Mouse (Mus musculus) C2C12 (cell line): Measurements from ENCODE around the gene Pnck. TPM values are rescaled to one million over a fixed set of nuclear protein-coding genes. Genes with fewer than 3 reads are reported as not detected.
A peak's percentile ranks its signal among the peaks of the same experiment; 100 is the strongest.

ENCODE experiments used
- H3K27me3 ChIP-seq: one replicate; pipeline ENCODE4 v1.6.1; 2011; ENCODE audit not compliant: control insufficient read depth, insufficient read depth, insufficient read length
- H3K36me3 ChIP-seq: one replicate; pipeline ENCODE4 v1.6.1; 2011; ENCODE audit not compliant: control insufficient read depth, insufficient read depth
- H3K4me3 ChIP-seq: one replicate; pipeline ENCODE4 v1.5.1; 2011; ENCODE audit warnings: mild to moderate bottlenecking, control low read depth; ENCODE audit not compliant: poor library complexity, insufficient read depth, severe bottlenecking
- H3K79me2 ChIP-seq: one replicate; pipeline ENCODE4 v1.6.1; 2011; ENCODE audit not compliant: control insufficient read depth, insufficient read depth
- H3K79me3 ChIP-seq: one replicate; pipeline ENCODE4 v1.6.1; 2011; ENCODE audit warnings: low read depth, control low read depth
- H3ac ChIP-seq: one replicate; pipeline ENCODE3; 2011; ENCODE audit warnings: low read depth; ENCODE audit not compliant: control insufficient read depth, insufficient read length
- CEBPB ChIP-seq: IDR thresholded peaks from one replicate; pipeline ENCODE4 v1.6.1; 2011; ENCODE audit warnings: low read depth, mild to moderate bottlenecking, control low read depth, moderate library complexity
- CTCF ChIP-seq: IDR thresholded peaks from one replicate; pipeline ENCODE4 v1.5.1; 2011; ENCODE audit not compliant: control insufficient read depth, insufficient read depth, insufficient read length
- FOSL1 ChIP-seq: IDR thresholded peaks from one replicate; pipeline ENCODE4 v1.8.0; 2011; ENCODE audit warnings: mild to moderate bottlenecking, low read length; ENCODE audit not compliant: poor library complexity, insufficient read depth, severe bottlenecking
- MAX ChIP-seq: IDR thresholded peaks from one replicate; pipeline ENCODE4 v1.6.1; 2011; ENCODE audit warnings: mild to moderate bottlenecking, control low read depth
- MYOD1 ChIP-seq: IDR thresholded peaks from one replicate; pipeline ENCODE4 v1.6.1; 2011; ENCODE audit warnings: low read depth; ENCODE audit not compliant: control insufficient read depth, insufficient read length
- MYOG ChIP-seq: IDR thresholded peaks from one replicate; pipeline ENCODE4 v1.6.1; 2011; ENCODE audit not compliant: control insufficient read depth, insufficient read length; ENCODE audit errors: extremely low read depth
- USF1 ChIP-seq: IDR thresholded peaks from one replicate; pipeline ENCODE4 v1.6.1; 2011; ENCODE audit warnings: low read depth, mild to moderate bottlenecking, control low read depth, moderate library complexity
- polyA plus RNA-seq: library from polyadenylated mRNA; unstranded; fragments of >200 nt; fragmentation: generic; extraction: Trizol; gene quantifications from one replicate; pipeline ENCODE4 v1.2.1, GENCODE M21; 2012; ENCODE audit warnings: missing spikeins

The Pnck gene
- polyA plus RNA-seq, 1 experiment: 0.06 TPM

DNA sequence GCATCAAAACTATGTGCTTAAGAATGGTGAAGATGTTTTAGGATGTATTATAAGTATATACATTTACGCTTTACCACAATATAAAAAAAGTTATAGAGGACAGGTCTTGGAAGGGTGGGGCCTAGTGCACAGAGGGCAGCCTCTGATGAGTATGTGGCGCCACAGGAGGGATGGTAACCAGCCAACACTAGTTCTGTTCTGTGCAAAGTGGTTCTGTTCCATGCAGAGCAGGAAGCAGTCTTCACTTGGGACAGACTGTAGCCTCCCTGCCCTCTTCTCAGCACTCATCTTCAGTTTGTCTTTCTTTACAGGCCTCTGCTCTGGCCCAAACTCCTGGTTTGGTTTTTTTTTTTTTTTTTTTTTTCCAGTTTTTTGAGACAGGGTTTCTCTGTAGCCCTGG lies 24.2 kb upstream of the Pnck start:
- TF ChIP-seq MYOG (no peak), MYOD1 (no peak), USF1 (no peak), MAX (no peak), CEBPB (no peak), FOSL1 (no peak), CTCF (no peak)
- Histone ChIP-seq H3ac (no peak overlapping the region), H3K79me2 (no peaks in the 10 kb centered on the region), H3K36me3 (peaks cover 14% of the 10 kb centered on the region), H3K27me3 (no peaks in the 10 kb centered on the region), H3K79me3 (no peaks in the 10 kb centered on the region), H3K4me3 (no peak overlapping the region)

GRCm38 (mm10) chrX:73676668-73677067 lies 16.8 kb upstream of the Pnck start:
- no peak for TF ChIP-seq CTCF
- no peak for TF ChIP-seq MYOG
- TF ChIP-seq MAX: no peak
- TF ChIP-seq CEBPB: no peak
- no peak for TF ChIP-seq FOSL1
- no peak for TF ChIP-seq MYOD1
- no peak for TF ChIP-seq USF1
- Histone ChIP-seq H3K79me2 (peaks cover 29% of the 10 kb centered on the region), H3K4me3 (no peak overlapping the region), H3K36me3 (peaks cover 9% of the 10 kb centered on the region), H3K79me3 (peaks cover 16% of the 10 kb centered on the region), H3K27me3 (no peaks in the 10 kb centered on the region), H3ac (no peak overlapping the region)

DNA sequence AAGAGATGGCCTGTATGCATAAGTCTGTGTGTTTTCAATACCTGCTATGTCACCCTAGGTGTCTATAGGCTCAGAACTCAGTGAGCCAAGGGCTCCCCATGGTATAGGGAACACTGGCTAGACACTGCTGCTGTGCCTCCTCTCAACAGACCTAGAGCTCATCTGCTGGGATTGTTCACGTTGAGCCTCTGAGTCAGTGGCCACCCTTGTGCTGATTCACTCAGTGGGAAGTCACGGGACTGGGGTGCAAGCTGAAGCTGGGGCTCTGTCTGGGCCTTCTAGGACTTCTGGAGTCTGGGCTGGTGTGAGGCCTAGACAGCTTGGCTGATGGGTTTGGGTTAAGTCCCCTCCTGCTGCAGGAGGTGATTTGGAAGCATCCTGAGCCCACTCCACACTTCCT lies 15.3 kb upstream of the Pnck start:
- H3K27me3 ChIP-seq: no peaks in the 10 kb centered on the region

DNA sequence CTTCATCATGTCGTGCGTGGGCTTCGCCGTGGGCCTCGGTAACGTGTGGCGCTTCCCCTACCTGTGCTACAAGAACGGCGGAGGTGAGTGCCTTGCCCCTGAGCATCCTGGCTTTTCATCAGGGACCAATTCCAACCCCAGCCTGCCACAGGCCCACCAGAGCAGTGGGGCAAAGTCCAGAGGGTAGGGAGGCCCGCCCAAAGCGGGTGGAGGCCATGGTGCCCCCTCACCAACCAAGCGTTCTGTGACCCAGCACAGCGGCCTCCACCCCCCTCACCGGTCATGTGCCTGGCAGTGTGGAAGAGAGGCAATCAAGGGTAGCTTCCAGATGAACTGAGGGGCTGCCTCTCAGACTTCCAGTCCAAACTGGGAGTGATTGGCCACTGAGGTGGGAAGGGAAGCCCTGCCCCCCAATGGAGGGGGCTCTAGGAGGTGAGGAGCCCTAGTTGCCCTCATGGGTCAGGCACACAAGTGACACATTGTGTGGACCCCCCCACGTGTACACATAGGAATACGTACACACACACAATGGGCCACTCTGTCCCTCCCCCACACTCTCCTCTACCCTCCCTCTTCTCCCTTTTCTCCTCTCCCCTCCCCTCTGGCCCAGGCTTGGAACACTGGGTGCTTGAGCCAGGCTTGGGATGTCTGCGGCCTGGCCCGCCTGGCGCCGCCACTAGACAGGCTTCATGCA lies 14.2 kb upstream of the Pnck start:
- Histone ChIP-seq H3K27me3 (no peaks in the 10 kb centered on the region), H3K36me3 (peaks cover 3% of the 10 kb centered on the region), H3ac (peak overlapping the region; percentile 57), H3K79me3 (peaks cover 16% of the 10 kb centered on the region), H3K79me2 (peaks cover 29% of the 10 kb centered on the region), H3K4me3 (peak overlapping the region; percentile 44)
- TF ChIP-seq FOSL1 (no peak), MYOD1 (no peak), MYOG (no peak), MAX (no peak), USF1 (no peak), CTCF (no peak), CEBPB (no peak)

More for the DNA sequence above, 15.3 kb upstream of the Pnck start:
- TF ChIP-seq MYOG (no peak), MAX (no peak), FOSL1 (no peak), USF1 (peak; percentile 24)
- Histone ChIP-seq H3K4me3 (no peak overlapping the region), H3ac (peak overlapping the region; percentile 57), H3K36me3 (peaks cover 5% of the 10 kb centered on the region), H3K79me3 (peaks cover 16% of the 10 kb centered on the region), H3K79me2 (peaks cover 29% of the 10 kb centered on the region)

- no peaks in the 10 kb centered on the region for H3K36me3 ChIP-seq
- H3K79me3 ChIP-seq: peaks cover 16% of the 10 kb centered on the region
- peak overlapping the region; percentile 57 for H3ac ChIP-seq
- TF ChIP-seq USF1 (no peak), FOSL1 (no peak), CTCF (no peak), MYOD1 (no peak), MYOG (no peak), CEBPB (no peak), MAX (no peak)
- peak overlapping the region; percentile 44 for H3K4me3 ChIP-seq
- H3K79me2 ChIP-seq: peaks cover 29% of the 10 kb centered on the region
- H3K27me3 ChIP-seq: no peaks in the 10 kb centered on the region
Measured at GRCm38 (mm10) chrX:73673619-73673967, 13.7 kb upstream of the Pnck start.

GRCm38 (mm10) chrX:73672879-73673618 lies 13.1 kb upstream of the Pnck start, which contains the start of gene Slc6a8:
TSS of gene Slc6a8 (plus strand) at chrX:73673150.
- Histone ChIP-seq H3K27me3 (no peaks in the 10 kb centered on the region), H3K79me2 (peaks cover 29% of the 10 kb centered on the region), H3K36me3 (no peaks in the 10 kb centered on the region), H3K79me3 (peaks cover 16% of the 10 kb centered on the region), H3K4me3 (peak within 1 kb of the TSS; percentile 44), H3ac (peak within 1 kb of the TSS; percentile 57)
- TF ChIP-seq CEBPB: no peak
- TF ChIP-seq MYOD1: no peak
- TF ChIP-seq USF1: no peak
- TF ChIP-seq MAX: no peak
- TF ChIP-seq MYOG: no peak
